Mouse (Mus musculus) erythroblast, adult 5-6 weeks (primary cell): ENCODE results near the gene Lypd8. TPM values are rescaled to one million over a fixed set of nuclear protein-coding genes. Genes with fewer than 3 reads are reported as not detected.
"Not testable (repeated sequence)": the region's sequence is repeated elsewhere in the genome, so short reads cannot be mapped to it uniquely, and the experiment has no call there.

Source experiments
- ATAC-seq: replicated peaks from 2 replicates; pipeline ENCODE4 v1.8.0; 2016; ENCODE audit warnings: moderate number of reproducible peaks, mild to moderate bottlenecking, moderate TSS enrichment, inconsistent platforms; ENCODE audit not compliant: poor library complexity, low FRiP score, severe bottlenecking
- total RNA-seq, 2 experiments: library from RNA; stranded (forward) in 1 of 2; stranded (reverse) in 1 of 2; fragments of 150-400 nt in 1 of 2; fragments of 200-764, 138-1000 nt in 1 of 2; gene quantifications; 2 replicates each; pipeline versions ENCODE4 v1.2.3 to v1.2.4; 2015 to 2017; ENCODE audit warnings: low replicate concordance in 2 of 2

Gene Lypd8
- total RNA-seq (2015; ENCODE audit: low replicate concordance) = not detected in 2 replicates
- not detected in 2 replicates for total RNA-seq (2017; ENCODE audit: low replicate concordance)

DNA sequence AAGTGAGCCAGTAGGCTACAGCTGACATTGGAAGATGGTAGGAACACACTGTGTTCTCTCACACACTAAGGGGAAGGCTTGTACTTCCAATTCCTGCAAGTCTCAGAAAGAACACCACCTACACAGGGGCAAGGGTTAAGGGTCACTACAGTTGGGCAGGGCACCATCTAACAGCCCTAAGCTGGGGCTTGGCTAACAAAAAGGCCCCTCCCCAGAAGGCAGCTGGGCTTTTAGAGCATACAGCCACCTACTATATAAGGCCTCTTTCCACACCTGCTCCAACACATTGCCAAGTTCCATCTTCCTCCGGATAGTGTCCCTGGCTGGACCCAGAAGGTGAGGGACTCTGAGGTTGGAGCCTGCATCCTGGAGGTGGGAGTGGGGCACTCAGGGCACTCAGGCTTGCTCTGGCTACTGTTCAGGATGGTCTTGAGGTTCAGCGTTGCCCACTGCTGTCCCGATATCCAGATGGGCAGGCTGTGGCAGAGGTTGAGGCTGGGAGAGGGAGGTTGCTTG is at the start of gene Lypd8:
Gene Lypd8, plus strand, starts transcription at position 281 of the 516 bp plus-strand sequence.
- no peak for ATAC-seq

DNA sequence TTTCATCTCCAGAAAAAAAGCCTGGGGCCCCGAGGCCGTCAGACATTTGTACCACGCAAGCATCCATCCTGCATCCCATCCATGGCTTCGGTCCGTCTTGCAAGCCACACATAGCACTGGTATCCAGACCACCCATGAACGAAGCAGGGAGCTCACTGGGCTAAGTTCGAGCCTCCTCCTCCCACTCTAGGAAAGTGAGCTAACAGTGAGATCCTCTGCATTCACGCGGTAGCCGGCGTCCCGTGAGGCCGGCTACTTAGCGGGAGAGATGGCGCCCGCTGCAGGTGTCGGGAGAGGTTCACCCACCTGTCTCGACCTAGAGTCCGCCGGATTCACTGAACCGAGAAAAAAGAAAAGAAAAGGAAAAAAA is 49.0 kb upstream of the Lypd8 start:
- ATAC-seq = peak; percentile 64

- ATAC-seq = peak; percentile 88
Observed at GRCm38 (mm10) chr11:58330276-58331148, 48.3 kb upstream of the Lypd8 start, which contains the start of the genes Zfp672 and Sh3bp5l. Zfp672 (minus strand) TSS chr11:58330339. Sh3bp5l (plus strand) TSS chr11:58330724.

DNA sequence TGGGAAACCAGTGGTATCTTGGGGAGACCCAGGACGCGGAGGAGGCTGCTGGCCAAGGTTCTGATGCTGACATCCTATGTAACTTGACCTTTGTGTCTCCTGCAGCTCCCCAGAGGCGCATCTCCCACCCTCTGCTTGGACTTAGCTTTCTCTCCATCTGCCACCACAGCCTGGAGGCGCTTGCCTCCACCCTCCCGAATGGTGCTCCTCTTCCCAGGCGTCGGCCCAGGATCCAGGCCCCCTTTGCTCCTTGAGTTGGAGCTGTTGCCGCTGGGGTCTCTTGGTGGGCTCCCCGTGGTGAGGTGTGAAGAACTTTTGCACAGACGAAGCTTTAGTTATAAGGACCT is 47.7 kb upstream of the Lypd8 start:
- peak; percentile 7 for ATAC-seq

DNA sequence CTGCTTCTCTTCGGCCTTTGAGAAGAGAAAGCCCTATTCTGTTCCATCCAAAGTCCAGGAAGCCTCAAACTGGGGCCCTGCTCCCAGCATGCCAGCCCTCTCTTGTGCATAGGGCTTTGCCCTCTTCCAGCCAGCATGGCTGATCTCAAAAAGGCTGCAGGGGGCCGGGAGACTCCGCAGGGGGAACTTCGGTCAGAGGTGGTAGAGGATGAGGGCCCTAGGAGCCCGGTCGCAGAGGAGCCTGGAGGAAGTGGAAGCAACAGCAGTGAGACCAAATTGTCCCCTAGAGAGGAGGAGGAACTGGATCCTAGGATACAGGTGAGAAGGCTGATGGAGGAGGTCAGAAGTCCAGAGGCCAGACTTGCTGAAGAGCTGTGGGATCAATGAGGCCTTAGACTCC is 47.3 kb upstream of the Lypd8 start:
- no peak for ATAC-seq

DNA sequence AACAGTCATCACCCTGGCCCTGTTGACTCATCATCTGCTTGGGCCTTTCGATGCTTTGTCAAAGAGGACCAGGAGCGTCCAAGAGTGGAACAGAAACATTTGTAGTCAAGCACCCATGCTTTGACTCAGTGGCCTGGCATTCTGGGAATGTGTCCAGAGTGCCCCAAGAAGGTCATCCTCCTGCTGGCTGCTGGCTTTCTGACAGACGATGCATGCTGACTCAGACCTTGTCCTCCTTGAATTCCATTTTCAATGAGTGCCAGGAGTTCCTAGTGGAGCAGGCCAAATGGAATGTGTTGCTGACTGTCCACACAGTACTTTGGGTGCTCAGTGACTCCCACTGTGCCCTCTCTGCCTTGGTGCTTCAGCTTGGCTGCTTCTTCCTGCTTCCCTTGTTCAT is 44.1 kb upstream of the Lypd8 start:
- ATAC-seq = no peak

DNA sequence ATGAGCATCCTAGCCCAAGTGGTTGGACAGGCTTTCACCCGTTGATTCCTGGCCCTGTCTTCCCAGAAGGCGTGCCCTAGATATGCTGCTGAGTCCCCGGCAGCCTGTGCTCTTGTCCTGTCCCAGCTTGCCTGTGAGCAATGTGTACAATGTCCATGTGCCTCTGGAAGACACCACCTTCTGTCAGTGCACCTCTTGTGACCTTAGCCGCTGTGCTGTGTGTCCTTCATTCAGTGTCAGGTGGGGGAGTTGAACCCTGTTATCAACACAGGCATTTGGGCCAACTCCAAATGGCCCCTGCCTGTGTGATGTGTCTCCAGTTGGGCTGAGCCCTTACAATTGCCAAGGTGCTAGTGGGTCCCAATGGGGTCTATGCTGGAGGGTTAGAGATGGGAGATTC is 32.1 kb upstream of the Lypd8 start:
- ATAC-seq = no peak

DNA sequence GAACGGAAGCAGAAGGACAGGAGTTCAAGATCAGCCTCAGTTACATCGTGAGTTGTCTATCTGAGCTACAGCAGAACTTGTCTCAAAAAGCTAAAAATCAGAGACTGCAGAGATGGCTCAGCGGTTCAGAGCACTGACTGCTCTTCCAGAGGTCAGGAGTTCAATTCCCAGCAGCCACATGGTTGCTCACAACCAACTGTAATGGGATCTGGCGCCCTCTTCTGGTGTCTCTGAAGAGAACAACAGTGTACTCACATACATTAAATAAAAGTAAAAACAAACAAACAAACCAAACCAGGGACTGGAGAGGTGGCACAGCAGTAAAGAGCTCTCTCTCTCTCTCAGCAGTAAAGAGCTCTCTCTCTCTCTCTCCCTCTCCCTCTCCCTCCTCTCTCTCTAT is 28.2 kb upstream of the Lypd8 start:
- no peak for ATAC-seq

DNA sequence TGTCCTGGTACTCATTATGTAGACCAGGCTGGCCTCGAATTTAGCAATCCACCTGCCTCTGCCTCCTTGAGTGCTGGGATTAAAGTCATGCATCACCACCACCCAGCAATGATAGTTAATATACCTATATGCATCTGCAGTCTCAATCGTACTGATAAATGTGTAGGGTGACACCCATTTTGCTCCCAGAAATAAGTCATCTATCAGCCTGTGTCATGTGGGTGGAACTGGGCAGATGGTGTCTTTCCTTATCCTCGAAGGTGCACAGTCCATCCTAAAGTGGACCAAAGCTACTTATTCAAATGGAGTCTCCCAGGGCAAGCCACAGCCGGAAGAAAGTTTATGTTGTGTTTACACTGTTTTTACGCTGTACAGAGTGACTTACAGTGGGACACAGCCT is 27.7 kb upstream of the Lypd8 start:
- ATAC-seq = peak; percentile 56

DNA sequence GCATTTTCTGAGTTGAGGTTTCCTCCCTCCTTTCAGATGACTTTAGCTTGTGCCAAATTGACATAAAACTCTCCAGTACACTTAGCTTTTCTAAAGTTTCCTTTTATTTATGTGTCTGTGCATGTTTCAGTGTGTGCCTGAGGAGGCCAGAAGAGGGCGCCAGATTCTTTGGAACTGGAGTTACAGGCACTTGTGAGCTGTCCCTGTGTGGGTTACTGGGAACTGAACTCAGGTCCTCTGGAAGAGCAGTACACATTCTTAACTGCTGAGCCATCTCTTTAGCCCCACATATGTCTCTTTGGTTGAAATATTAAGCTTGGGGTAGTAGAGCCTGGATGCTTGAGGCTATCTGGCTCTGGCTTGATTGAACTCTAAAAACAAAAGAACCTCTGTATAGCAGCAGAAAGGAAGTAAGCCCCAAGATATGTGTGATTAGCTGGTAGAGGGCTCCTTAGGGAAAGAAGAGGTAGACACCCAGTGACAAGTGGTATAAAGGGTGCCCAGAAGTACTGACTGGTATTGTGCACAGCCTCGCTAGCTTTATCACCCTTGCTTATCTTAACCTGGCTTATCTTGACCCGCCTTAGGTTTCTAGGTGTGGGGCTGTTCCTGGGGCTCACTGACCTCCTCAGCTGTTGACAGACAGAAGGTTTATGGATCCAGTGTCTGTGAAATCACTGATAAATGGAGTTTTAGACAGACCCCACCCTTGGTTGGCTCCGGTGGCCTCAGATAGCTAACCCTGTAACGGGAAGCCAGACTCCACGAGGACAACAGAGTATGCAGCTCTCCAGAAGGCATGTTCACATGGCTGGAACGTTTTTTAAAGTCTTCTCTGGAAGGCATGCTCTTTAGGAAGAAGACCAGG is 25.9 kb upstream of the Lypd8 start:
- peak; percentile 76 for ATAC-seq

- no peak for ATAC-seq
Observed at GRCm38 (mm10) chr11:58353709-58354108, 25.1 kb upstream of the Lypd8 start.

GRCm38 (mm10) chr11:58354476-58354875 is 24.4 kb upstream of the Lypd8 start:
- no peak for ATAC-seq

- ATAC-seq = no peak
Observed at GRCm38 (mm10) chr11:58354927-58355326, 23.9 kb upstream of the Lypd8 start.

- no peak for ATAC-seq
Observed at GRCm38 (mm10) chr11:58357042-58357441, 21.8 kb upstream of the Lypd8 start.

DNA sequence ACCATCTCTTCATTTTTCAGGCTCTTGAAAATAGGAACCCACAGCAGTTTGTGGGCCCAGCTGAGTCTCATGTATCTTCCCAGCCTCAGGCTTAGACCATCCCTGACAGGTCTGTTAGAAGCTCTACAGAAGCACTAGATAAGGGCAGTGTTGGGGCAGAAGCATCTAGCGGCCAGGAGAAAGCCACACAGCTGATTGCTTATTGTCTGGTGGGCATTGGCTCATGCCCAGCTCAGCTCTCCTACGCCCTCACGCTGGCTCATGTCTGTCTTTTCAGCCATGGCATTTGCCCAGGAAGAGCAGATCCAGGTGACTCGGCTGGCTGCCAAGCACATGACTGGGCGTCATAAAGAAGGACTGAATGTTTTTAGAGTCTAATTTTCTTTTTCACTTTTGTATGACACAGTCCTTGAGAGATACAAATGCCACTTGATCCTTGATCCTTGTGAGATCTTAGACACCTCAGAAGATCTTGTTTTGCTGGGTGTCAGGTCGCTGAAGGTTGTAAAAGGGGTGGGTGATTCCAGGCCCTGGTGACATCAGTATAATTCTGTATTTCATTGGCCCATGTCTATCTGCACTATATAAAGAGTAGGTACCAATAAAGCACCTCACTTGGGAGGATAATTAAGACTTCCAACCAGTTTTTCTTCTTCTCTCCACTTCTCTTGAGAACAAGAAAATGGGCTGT is 20.9 kb upstream of the Lypd8 start:
- 0 out of 2 replicates have a peak, but pooled peaks have one; percentile 14 for ATAC-seq

DNA sequence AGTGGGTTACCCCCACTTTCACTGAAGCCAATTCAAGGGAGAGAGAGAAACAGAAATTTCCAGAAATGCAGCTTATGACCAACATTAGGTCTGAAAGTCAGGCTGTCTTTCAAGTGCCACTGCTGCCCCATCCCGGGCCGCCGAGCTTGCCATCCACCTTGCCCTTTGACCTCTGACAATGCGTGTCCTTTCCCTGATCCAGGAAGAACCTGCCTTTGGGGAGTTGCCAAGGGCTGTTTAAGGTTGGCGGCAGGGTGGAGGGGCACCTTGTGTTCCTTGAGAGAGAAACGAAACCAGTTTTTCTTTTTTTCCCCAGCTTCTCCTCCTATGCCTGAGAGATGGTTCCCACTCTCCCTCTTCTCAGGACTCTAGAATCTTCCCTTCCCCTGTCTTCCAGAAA is 16.3 kb upstream of the Lypd8 start:
- not testable (repeated sequence) for ATAC-seq

GRCm38 (mm10) chr11:58364454-58364853 is 14.4 kb upstream of the Lypd8 start:
- no peak for ATAC-seq

- ATAC-seq = not testable (repeated sequence)
Observed at GRCm38 (mm10) chr11:58366191-58366590, 12.7 kb upstream of the Lypd8 start.

GRCm38 (mm10) chr11:58377273-58377672 is 1.6 kb upstream of the Lypd8 start:
- ATAC-seq = no peak

- ATAC-seq = no peak
Observed at GRCm38 (mm10) chr11:58377686-58378085, 1.2 kb upstream of the Lypd8 start.
